Mouse (Mus musculus) G1E (cell line): Measurements from ENCODE around the gene Galnt2. TPM values are rescaled to one million over a fixed set of nuclear protein-coding genes. Genes with fewer than 3 reads are reported as not detected.

Experiments used
- ATAC-seq: 2 replicates; pipeline ENCODE4 v1.8.0; 2016; ENCODE audit warnings: mild to moderate bottlenecking; ENCODE audit not compliant: insufficient number of reproducible peaks, poor library complexity, low FRiP score, severe bottlenecking; ENCODE audit errors: extremely low read depth
- DNase-seq: peaks from one replicate; pipeline ENCODE4 v3.0.0; 2012; ENCODE audit warnings: low spot score
- H3K27me3 ChIP-seq: 2 replicates; pipeline ENCODE4 v1.6.1; 2012; ENCODE audit warnings: mild to moderate bottlenecking, low read length, inconsistent platforms; ENCODE audit not compliant: insufficient read depth
- H3K36me3 ChIP-seq: replicated peaks from 2 replicates; pipeline ENCODE3; 2012; ENCODE audit warnings: mild to moderate bottlenecking, inconsistent platforms
- H3K4me1 ChIP-seq: 2 replicates; pipeline ENCODE4 v1.6.1; 2012; ENCODE audit warnings: low read depth, low read length, inconsistent platforms, mixed read lengths; ENCODE audit not compliant: insufficient read depth
- H3K4me3 ChIP-seq: 2 replicates; pipeline ENCODE4 v1.5.1; 2012; ENCODE audit warnings: low read depth, mild to moderate bottlenecking, inconsistent platforms, low read length, moderate library complexity, mixed read lengths
- H3K9me3 ChIP-seq: replicated peaks from 2 replicates; pipeline ENCODE4 v1.6.1; 2012; ENCODE audit warnings: inconsistent platforms
- CTCF ChIP-seq: IDR thresholded peaks from 2 replicates; pipeline ENCODE4 v1.5.1; 2012; ENCODE audit warnings: low read depth, low read length, inconsistent platforms, mixed read lengths
- GATA1 ChIP-seq: IDR thresholded peaks from 2 replicates; pipeline ENCODE4 v1.6.1; 2012; ENCODE audit warnings: borderline replicate concordance, low read length, inconsistent platforms, mixed read lengths
- GATA2 ChIP-seq: IDR thresholded peaks from 2 replicates; pipeline ENCODE4 v1.6.1; 2012; ENCODE audit warnings: low read depth, low read length, inconsistent platforms, borderline replicate concordance
- POLR2AphosphoS5 ChIP-seq: IDR thresholded peaks from 2 replicates; pipeline ENCODE4 v1.6.1; 2012; ENCODE audit warnings: low read depth, low read length, inconsistent platforms; ENCODE audit not compliant: insufficient replicate concordance
- TAL1 ChIP-seq: conservative IDR thresholded peaks from 2 replicates; pipeline ENCODE4 v1.6.1; 2012; ENCODE audit warnings: low read depth, low read length, inconsistent platforms, mixed read lengths
- polyA plus RNA-seq: library from polyadenylated mRNA; stranded (reverse); fragments of >175 nt; gene quantifications from 2 replicates; pipeline ENCODE4 v1.2.3, GENCODE M21; 2012
- total RNA-seq, 2 experiments: library from RNA; stranded (forward) in 1 of 2; stranded (reverse) in 1 of 2; fragments of 200-1000 nt in 1 of 2; fragments of >200 nt in 1 of 2; fragmentation: Nextera tagmentation in 1 of 2; gene quantifications; 2 replicates each; pipeline ENCODE4 v1.2.3; 2014 to 2017

Gene Galnt2
- total and polyA plus RNA-seq, 3 experiments, result not detected

- H3K9me3 ChIP-seq, result peaks cover 39% of the 10 kb centered on the region
- no peak for DNase-seq
- H3K4me3 ChIP-seq, result no peak overlapping the region
- no peaks in the 10 kb centered on the region; the same call in 1 of the 2 replicates for H3K27me3 ChIP-seq
- ATAC-seq, result no peak
- TF ChIP-seq POLR2AphosphoS5 (no peak), GATA1 (no peak), TAL1 (no peak)
- H3K36me3 ChIP-seq, result no peaks in the 10 kb centered on the region
- H3K4me1 ChIP-seq, result no peaks in the 10 kb centered on the region
Observed at GRCm38 (mm10) chr8:124230496-124231175, 555 bp upstream of the Galnt2 start.

- H3K27me3 ChIP-seq, result no peaks in the 10 kb centered on the region; the same call in 1 of the 2 replicates
- no peaks in the 10 kb centered on the region for H3K36me3 ChIP-seq
- H3K4me1 ChIP-seq, result no peaks in the 10 kb centered on the region
- no peak for DNase-seq
- TF ChIP-seq GATA1, result no peak
- no peak for TF ChIP-seq TAL1
- no peak for TF ChIP-seq GATA2
- TF ChIP-seq CTCF, result no peak
- no peak for TF ChIP-seq POLR2AphosphoS5
- H3K4me3 ChIP-seq, result peak overlapping the region; percentile 9; the same call in 1 of the 2 replicates
- ATAC-seq, result no peak
- peaks cover 42% of the 10 kb centered on the region for H3K9me3 ChIP-seq
Observed at GRCm38 (mm10) chr8:124231485-124232279, 491 bp downstream of the Galnt2 start.

- Histone ChIP-seq H3K9me3 (peaks cover 47% of the 10 kb centered on the region), H3K4me1 (no peaks in the 10 kb centered on the region), H3K4me3 (no peak overlapping the region; the same call in 1 of the 2 replicates), H3K27me3 (no peaks in the 10 kb centered on the region; the same call in 1 of the 2 replicates), H3K36me3 (no peaks in the 10 kb centered on the region)
- ATAC-seq (no peak), DNase-seq (no peak)
- no peak for TF ChIP-seq CTCF
- TF ChIP-seq GATA2, result no peak
- TF ChIP-seq TAL1, result no peak
- TF ChIP-seq GATA1, result no peak
- TF ChIP-seq POLR2AphosphoS5, result no peak
Observed at GRCm38 (mm10) chr8:124232280-124232600, 1.0 kb downstream of the Galnt2 start.

- ATAC-seq (no peak), DNase-seq (no peak)
- Histone ChIP-seq H3K36me3 (no peaks in the 10 kb centered on the region), H3K27me3 (no peaks in the 10 kb centered on the region; the same call in 1 of the 2 replicates), H3K4me3 (no peak overlapping the region), H3K4me1 (no peaks in the 10 kb centered on the region), H3K9me3 (peaks cover 62% of the 10 kb centered on the region)
- TF ChIP-seq GATA2 (no peak), TAL1 (no peak), POLR2AphosphoS5 (no peak), GATA1 (no peak), CTCF (no peak)
Observed at GRCm38 (mm10) chr8:124234496-124234895, 3.3 kb downstream of the Galnt2 start.

GRCm38 (mm10) chr8:124235536-124235935 is 4.3 kb downstream of the Galnt2 start:
- H3K4me3 ChIP-seq, result no peak overlapping the region
- peaks cover 69% of the 10 kb centered on the region for H3K9me3 ChIP-seq
- no peak for ATAC-seq
- no peak for TF ChIP-seq GATA1
- TF ChIP-seq GATA2, result no peak
- TF ChIP-seq CTCF, result no peak
- no peak for TF ChIP-seq POLR2AphosphoS5
- TF ChIP-seq TAL1, result no peak
- DNase-seq, result no peak
- H3K36me3 ChIP-seq, result no peaks in the 10 kb centered on the region
- no peaks in the 10 kb centered on the region; the same call in 1 of the 2 replicates for H3K27me3 ChIP-seq
- no peaks in the 10 kb centered on the region for H3K4me1 ChIP-seq

- ATAC-seq, result no peak
- TF ChIP-seq POLR2AphosphoS5, result no peak
- no peak for TF ChIP-seq TAL1
- no peak for TF ChIP-seq GATA2
- no peak for TF ChIP-seq GATA1
- TF ChIP-seq CTCF, result no peak
- peaks cover 69% of the 10 kb centered on the region for H3K9me3 ChIP-seq
- H3K4me3 ChIP-seq, result no peak overlapping the region
- H3K36me3 ChIP-seq, result no peaks in the 10 kb centered on the region
- no peak for DNase-seq
- H3K27me3 ChIP-seq, result no peaks in the 10 kb centered on the region
- no peaks in the 10 kb centered on the region for H3K4me1 ChIP-seq
Observed at GRCm38 (mm10) chr8:124239350-124239749, 8.2 kb downstream of the Galnt2 start.
